19 mouse cellular contexts compared by ENCODE assay signal in the genomic region with DNA sequence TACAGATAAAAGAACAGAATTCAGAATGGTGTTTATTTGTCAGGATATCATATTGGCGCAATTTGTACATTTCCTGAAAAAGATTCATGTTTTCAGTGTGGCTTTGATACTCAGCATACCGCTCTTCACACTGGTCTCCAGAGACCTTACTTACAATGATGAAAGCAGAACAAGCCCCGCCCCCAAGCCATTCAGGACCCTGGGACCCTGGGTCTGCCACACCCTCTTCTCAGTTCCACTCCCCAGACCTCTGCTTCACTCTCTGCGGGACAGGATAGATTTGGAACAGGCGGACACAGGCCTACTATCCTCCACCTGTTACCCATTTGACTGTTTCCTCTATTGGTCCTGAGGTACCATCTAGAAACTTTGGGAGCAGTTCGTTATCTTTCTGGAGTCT. TPM values are rescaled to one million over a fixed set of nuclear protein-coding genes. Genes with fewer than 3 reads are reported as not detected.
DNase-seq lines count a peak whose midpoint lies in the region.
"Had no signal": no experiment of that assay in that cellular context is flagged by ENCODE, and none has a peak within 500 bp of the region (broad histone marks: within the 10 kb centered on the region; RNA-seq: fewer than 3 reads in every experiment).

No protein-coding gene starts in this region.

- DNase-seq in heart, adult 11 months, result peak; percentile 70
- DNase-seq in heart, postnatal 14 days, result no peak
- peak; percentile 76 for DNase-seq in ES-CJ7 (ENCODE audit: low read depth, low spot score)
- DNase-seq in R1 (ENCODE audit: low read depth, low spot score), result peak; percentile 85
- no peak for DNase-seq in ovary, adult 18-20 months (ENCODE audit: low spot score)
- DNase-seq in layer of hippocampus, adult 8-10 months (ENCODE audit: low spot score in 2 of 2), result no peak
- DNase-seq: adrenal gland, postnatal 10 days; adrenal gland, postnatal 36 days; cerebellum, adult 18-20 months; cerebellum, adult 9-10 months; cerebellum, postnatal 14 days; gastrocnemius, postnatal 10 days; gastrocnemius, postnatal 36 days; heart, postnatal 36 days; kidney, adult 11 months had no signal

- intact Hi-C loops in heart, postnatal 14 days (cut with DNase I), result no loop called here

RNA-seq across cellular contexts. Expression of gene Oit1, which starts 27.4 kb away (rescaled TPM):
- total RNA-seq in heart, postnatal 14 days (2021), result not detected
- total RNA-seq in layer of hippocampus, adult 8-10 months (2022), result not detected
- total RNA-seq: adrenal gland, adult 18-20 months; adrenal gland, postnatal 10 days; adrenal gland, postnatal 36 days; gastrocnemius, adult 18-20 months; gastrocnemius, postnatal 10 days; gastrocnemius, postnatal 36 days; granulocyte monocyte progenitor cell, adult 5-6 weeks; heart, postnatal 36 days; MEL had no signal

Comparison
In these comparisons a context has a peak if more than half of its experiments do, and no peak if none do; other contexts are left out.
1. DNase-seq: peak in heart, adult 11 months (single experiment), ES-CJ7 (single experiment) and R1 (single experiment); none in heart, postnatal 14 days (0 of 2), ovary, adult 18-20 months (single experiment) and layer of hippocampus, adult 8-10 months (0 of 2).